Mouse (Mus musculus): Measurements from ENCODE around the gene Ppfibp2. TPM values are rescaled to one million over a fixed set of nuclear protein-coding genes. Genes with fewer than 3 reads are reported as not detected.
A peak's percentile ranks its signal among the peaks of the same experiment; 100 is the strongest.

Gene Ppfibp2
- total RNA-seq, 2 experiments from 2014 or later: 0.66 to 3.6 TPM

DNA sequence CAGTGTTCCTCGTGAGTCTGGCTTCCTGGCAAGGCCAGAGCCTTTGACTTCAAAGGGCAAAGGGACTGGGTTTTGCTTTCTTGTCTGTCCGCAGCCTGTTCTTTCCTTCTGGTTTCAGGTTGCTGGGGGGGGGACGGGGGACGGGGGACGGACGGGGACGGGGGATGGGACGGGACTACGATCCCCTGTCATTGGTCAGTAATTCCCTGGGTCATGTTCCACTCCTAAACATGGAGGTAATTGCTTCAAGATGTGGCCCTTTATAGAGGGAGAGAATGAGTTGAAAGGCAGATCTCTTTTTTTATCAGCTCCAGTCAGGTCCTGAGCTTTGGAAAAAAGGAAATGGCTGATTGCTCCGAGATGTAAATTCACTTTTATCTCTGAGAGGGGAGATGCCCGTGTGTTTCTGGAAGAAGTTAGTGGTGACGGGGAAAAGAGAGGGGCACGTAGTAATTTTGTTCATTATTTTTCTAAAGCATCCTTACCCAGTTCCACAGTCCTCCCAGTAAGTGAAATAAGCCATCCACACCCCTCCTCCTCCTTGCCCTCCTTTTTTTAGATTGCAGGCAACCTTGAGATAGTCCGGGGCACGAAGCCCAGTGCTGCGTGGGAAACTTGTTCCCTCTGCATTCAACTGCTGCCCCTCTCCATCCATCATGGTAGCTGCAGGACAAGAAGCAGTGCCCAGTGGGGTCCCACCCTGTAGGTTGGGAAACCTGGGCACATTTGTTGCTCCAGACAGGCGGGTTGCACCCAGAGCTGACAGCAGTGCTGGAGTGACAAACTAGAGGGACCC is 95.6 kb downstream of the Ppfibp2 start:
- ATAC-seq (replicated peaks; ENCODE audit: low FRiP score, low TSS enrichment, poor library complexity, severe bottlenecking): no peak; the same call in 1 of the 2 replicates

DNA sequence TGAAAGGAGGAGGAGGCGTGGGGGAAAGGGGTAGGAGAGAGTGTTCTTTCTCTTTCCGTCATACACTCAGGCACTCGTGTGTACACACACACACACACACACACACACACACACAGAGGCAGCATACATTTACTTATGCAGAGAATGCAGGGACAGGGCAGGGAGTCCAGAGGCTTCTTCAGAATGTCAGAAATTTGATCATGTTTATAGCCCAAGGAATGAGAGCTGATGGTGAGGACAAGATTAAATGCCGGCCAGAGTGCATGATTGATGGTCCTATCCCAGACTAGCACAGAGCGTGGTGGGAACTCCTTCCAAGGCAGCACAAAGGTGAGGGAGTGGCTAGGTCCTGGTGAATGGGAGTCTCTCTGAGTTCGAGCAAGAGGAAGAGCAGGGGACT is 96.5 kb downstream of the Ppfibp2 start:
- no peak for ATAC-seq (replicated peaks; ENCODE audit: low FRiP score, low TSS enrichment, poor library complexity, severe bottlenecking)

DNA sequence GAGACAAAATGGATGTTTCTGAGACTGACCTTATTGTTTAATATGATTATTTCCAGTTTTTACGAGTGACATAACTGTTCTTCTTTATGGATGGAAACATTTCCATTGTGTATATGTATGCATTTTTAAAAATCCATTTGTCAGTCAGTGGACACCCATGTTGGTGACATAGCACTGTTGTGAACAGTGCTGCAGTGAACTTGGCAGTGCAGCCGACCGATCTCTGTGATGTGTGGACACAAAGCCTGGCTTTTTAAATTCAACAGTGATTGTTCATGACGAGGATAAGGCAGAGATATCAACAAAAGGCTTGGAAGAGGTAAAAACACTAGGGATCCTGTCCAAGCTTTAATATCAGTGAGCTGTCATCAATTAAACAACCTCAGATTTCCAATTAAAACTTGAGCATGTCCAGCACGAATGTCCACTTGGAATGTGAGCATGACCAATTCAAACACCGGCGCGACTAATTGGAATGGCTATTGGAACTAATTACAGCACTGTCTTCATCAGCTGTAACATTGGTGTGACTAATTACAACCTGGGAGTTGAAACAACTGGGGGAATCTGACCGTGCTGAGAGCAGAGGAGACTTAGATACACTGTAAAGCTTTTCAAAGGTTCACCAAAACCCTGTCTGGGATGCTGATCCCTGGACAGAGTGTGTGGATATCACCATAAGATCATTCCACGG is 99.4 kb downstream of the Ppfibp2 start:
- no peak for ATAC-seq (replicated peaks; ENCODE audit: low FRiP score, low TSS enrichment, poor library complexity, severe bottlenecking)

DNA sequence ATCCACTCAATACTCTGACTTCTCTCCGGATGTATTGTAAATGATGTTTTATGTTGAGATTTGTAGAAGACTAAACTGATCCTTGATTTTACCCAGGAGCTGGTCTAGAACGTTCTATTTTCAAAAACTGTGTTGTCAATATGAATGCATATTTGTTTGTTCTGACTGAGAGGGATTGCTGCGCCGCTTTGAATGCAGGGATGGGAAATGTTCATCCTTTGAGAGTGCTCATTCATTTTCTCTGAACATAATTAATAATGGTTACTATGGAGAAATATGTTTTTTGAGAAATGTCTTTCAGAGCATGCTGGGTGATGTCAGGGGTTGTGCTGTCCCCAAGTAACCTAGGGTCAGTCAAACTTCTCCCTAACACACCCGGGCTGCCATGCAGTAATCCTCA is 102.1 kb downstream of the Ppfibp2 start:
- no peak for ATAC-seq (replicated peaks; ENCODE audit: low FRiP score, low TSS enrichment, poor library complexity, severe bottlenecking)

DNA sequence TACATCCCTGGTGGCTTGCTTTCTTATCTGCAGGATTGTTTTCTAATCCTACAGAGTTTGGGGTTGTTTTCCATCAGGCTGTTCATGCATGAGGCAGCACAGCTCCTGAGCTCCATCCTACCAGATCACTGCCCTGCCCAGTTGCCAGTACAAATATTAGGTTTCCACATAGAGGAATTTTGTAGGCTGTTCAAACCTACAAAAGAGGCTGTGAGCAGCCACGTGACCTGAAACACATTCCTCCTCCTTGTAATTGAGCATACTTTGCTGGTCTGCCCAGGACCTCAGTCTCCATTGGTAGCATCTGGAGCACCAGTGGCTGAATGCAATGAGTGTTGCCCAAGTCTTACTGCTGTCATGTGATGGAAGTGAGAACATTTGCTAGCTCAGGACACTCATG is 104.9 kb downstream of the Ppfibp2 start:
- ATAC-seq (replicated peaks; ENCODE audit: low FRiP score, low TSS enrichment, poor library complexity, severe bottlenecking): no peak

DNA sequence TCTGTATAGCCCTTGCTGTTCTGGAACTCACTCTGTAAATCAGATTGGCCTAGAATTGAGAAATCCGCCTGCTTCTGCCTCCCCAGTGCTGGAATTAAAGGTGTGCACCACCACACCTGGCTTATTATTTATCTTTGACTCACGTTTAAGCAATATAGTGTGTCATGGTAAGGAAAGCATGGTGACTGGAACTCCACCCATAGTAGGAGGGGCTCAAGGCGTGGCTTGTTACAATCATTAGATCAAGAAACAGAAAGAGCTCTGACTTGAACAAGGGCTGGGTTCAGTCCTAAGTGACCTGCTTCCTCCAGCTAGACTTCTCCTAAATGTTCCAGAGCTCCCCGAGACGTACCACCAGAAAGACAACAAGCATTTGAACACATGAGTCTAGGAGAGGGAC is 105.6 kb downstream of the Ppfibp2 start:
- ATAC-seq (replicated peaks; ENCODE audit: low FRiP score, low TSS enrichment, poor library complexity, severe bottlenecking): peak; percentile 69

DNA sequence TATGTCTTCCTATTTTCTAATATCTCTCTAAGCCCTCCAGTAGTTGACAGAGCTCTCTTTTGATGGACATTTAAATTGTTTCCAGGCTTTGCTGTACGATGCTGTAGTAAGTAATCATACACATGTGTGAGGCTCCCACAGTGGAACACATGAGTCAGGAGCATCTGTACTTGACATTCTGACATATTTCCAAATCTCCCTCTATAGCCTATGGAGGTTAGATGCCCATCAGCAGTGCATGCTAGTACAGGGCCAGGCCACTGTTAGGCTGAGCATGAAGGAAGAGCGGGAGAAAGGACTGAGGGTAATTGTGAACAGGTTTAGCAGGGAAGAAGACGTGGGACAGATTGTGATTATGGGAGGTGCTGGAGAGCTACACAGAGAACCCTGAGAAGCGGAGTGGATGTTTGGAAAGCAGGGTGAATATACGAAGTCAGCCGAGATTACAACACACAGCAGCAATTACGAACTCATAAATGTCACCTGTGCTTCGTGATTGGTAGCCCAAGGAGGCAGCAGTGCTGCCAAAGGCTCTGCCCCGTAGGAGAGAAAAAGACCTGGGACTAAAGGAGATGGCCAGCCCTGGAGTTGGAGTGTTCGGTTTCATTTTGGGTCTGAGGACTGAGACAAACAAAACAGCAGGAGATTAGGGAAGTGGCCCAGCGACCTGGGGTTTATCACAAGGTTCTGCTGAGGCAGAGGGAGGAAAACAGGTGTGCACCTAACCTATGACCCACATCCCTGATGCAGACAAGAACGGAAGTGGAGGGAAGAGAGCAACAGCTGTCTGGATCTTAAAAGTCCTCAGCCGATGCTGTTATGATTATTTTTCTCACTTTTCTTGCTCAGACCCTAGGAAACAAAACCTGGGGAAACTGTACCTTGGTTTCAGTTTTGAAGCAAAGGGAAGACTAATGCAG is 107.7 kb downstream of the Ppfibp2 start:
- ATAC-seq (replicated peaks; ENCODE audit: low FRiP score, low TSS enrichment, poor library complexity, severe bottlenecking): no peak

DNA sequence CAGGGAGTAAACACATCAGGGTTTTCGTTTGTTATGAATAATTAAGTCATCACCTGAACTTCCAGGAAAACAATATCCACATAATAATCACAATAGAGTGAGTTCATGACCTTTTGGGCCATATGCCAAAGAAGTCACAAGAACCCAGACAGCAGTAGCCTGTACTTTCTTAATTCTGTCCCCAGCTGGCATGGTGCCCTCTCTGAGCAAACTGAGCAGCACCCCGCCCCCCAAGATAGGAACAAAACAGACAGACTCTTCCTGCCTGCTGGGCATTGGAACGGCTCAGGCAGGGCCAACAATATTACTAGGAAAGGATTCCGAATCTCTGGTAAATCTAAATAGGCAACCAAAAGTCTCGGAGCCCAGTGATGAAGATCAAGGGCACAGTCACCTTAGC is 110.9 kb downstream of the Ppfibp2 start:
- no peak for ATAC-seq (replicated peaks; ENCODE audit: low FRiP score, low TSS enrichment, poor library complexity, severe bottlenecking)

DNA sequence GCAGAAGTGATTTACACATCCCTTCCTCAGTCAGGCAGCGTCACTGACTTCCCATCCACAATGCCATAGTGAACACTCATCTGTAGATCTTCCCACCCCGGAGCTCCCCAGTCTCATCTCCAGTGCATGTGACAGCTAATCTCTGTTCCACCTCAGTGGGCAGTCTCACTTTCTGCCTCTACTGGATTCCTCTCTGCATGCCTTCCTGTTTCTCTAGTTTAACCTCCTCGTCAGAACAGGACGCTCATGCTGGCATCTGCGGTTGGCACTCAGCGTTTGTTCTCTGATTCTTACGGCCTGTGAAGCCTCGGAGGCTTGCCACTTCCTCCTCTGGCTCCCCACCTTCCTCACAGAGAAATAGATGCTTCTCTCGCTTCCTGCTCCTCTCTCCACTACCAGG is 112.6 kb downstream of the Ppfibp2 start:
- no peak for ATAC-seq (replicated peaks; ENCODE audit: low FRiP score, low TSS enrichment, poor library complexity, severe bottlenecking)

DNA sequence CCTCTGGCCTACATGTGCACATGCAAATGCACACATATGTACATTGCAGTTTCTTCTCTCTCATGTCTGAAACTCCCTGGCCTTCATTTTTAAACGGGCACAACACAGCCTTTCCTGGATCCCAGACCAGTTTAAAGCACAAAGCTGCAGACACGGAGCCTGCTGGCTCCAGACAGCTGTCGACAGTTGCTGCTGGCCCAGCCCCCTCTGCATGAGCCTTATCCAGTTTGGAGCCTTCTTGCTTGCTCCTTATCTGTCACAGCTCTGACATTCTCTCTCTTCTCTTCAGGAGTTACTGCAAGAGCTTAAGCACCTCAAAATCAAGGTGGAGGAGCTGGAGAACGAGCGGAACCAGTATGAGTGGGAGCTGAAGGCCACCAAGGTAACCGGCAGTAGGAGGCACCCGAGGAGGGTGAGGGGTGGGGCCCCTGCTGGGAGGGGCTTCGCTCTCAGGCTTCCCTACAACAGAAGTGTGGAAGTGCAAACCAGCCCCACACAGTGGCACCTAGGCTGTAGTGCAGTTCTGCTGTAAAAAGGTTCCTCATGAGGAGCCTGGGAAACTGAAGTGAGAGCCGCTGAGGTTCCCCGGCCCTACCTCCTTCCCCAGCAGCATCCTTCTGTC is 113.6 kb downstream of the Ppfibp2 start:
- peak; percentile 97 for ATAC-seq (replicated peaks; ENCODE audit: low FRiP score, low TSS enrichment, poor library complexity, severe bottlenecking)

DNA sequence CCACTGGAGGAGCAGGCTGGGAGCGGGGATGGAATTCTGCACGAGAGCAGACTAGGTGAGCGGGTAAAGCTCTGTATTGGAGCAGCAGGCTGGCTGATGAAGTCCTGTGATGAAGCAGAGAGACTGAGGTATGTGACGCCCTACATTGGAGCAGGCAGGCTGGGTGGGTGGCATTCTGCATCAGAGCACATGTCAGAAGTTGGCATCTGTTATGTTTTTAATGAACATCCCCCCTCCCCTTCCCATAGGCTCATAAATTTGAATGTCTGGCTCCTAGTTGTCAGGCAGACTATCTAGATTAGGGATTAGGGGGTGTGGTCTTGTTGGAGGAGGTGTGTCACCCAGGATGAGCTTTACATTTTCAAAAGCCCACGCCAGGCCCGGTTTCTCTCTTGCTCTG is 117.7 kb downstream of the Ppfibp2 start:
- ATAC-seq (replicated peaks; ENCODE audit: low FRiP score, low TSS enrichment, poor library complexity, severe bottlenecking): no peak

DNA sequence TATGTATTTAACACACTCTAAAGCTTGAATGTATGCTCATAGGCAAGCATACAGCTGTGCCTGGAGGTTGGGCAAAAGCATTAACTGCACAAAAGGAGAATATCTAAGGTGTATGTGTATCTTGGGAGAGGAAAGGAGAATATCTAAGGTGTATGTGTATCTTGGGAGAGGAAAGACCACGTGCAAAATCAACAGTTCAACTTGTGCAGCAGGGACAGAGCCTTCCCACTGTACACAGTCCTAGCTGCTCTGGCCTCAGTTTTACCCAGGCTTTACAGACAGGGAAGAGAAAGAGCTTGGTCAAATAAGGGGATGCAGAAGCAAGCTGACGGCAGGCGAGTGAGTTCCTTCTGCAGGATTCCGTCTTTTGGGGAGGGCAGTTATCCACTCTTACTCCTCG is 119.1 kb downstream of the Ppfibp2 start:
- ATAC-seq (replicated peaks; ENCODE audit: low FRiP score, low TSS enrichment, poor library complexity, severe bottlenecking): no peak

DNA sequence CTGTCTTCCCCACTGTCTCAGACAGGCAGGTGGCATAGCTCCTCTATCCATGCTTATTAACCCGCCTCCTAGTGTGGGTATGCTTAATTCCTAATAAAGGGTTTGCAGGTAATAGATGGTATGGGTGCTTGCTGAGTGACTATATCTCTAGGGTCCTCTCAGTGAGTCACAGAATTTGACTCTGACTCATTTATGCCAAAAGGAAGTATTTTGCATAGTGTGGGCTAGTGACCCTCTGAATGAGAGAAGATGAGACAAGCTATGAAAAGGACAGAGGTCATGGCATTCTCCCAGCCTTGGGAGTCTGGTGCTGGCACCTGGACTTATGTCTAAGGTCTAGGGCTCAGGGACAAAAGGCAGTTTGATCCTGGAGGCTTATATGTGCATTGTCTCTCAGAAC is 125.8 kb downstream of the Ppfibp2 start:
- no peak for ATAC-seq (replicated peaks; ENCODE audit: low FRiP score, low TSS enrichment, poor library complexity, severe bottlenecking)

DNA sequence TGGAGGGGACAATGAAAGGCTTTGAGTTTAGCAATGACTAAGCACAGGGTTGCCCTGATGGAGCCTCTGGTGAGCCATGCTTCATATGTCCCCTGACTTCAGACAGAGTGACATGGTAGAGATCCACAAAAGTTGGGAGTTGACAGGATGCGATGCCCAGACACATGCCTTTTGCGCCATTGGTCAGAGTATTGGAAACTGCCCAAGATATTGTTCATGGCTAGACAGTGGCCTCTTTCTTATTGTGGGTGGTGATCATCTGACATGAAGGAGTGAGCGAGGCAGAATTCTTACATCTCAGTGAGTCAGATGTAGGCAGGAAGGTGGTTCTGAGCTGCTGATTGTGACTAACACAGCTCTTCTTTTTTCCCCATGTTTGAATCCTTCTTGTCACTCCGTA is 127.5 kb downstream of the Ppfibp2 start:
- no peak for ATAC-seq (replicated peaks; ENCODE audit: low FRiP score, low TSS enrichment, poor library complexity, severe bottlenecking)

DNA sequence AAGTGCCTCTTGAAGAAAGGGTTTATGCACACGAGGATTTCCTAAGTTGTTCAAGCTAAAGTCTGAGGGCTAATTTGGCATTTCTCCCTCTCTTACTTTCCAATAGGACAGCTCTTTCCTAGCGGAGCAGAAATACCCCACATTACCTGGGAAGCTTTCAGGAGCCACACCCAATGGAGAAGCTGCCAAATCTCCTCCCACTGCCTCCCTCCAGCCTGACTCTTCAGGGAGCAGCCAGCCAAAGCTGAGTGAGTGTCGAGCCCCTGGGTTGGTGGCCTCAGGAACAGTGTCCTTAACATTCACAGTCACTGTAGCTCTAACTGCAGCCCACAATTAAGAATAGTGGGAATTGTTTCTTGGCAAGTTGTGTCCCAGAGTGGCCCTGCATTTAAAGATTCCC is 132.5 kb downstream of the Ppfibp2 start:
- ATAC-seq (replicated peaks; ENCODE audit: low FRiP score, low TSS enrichment, poor library complexity, severe bottlenecking): no peak

DNA sequence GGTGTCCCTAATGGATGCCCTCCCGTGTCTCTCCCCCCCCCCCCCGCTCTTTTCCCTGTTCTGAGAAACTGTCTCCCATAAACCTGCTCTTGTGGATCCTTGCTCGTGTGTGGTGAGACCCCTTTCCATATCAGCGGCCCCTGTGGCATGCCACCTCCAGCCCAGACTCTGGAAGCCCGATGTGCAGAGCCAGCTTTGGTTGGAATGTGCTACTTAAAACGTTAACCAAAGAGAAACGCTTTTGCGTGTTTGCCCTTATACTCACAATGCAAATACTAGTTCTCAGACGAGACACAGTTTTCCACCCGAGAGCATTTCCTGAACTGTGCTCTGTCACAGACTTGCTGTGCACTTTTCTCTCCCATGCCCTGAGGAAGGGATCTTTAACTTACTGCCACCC is 135.6 kb downstream of the Ppfibp2 start:
- no peak for ATAC-seq (replicated peaks; ENCODE audit: low FRiP score, low TSS enrichment, poor library complexity, severe bottlenecking)

DNA sequence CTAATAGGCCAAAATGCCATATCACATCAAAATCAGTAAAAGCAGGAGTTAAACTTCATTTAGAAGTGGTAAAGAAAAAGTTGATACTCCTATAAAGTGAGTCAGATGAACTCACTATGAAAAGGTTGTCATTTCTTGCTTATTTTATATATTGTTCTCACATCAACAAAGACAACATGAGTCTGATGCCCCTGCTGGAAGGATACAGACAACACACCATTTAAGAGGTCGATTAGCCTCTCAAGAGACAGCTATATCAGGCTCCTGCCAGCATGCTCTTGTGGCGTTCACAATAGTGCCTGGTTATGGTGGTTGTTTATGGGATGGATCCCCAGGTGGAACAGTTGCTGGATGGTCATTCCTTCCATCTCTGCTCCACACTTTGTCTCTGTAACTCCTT is 138.2 kb downstream of the Ppfibp2 start:
- ATAC-seq (replicated peaks; ENCODE audit: low FRiP score, low TSS enrichment, poor library complexity, severe bottlenecking): peak; percentile 77; the same call in 1 of the 2 replicates

DNA sequence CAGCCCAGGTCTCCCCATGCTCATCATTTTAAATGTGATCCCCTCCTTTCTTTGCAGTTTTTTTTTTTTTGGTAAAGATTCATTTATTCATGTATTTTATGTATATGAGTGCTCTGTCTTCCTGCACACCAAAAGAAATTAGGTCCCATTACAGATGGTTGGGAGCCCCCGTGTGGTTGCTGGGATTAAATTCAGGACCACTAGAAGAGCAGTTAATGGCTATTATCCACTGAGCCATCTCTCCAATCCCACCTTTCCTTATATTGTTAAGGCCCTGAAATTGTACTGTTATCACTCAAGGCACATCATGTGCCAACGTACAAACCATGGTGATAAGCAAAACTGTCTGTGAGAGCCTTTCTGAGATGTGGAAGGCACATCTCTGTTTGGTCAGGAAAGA is 143.7 kb downstream of the Ppfibp2 start:
- ATAC-seq (replicated peaks; ENCODE audit: low FRiP score, low TSS enrichment, poor library complexity, severe bottlenecking): peak; percentile 59; the same call in 1 of the 2 replicates

DNA sequence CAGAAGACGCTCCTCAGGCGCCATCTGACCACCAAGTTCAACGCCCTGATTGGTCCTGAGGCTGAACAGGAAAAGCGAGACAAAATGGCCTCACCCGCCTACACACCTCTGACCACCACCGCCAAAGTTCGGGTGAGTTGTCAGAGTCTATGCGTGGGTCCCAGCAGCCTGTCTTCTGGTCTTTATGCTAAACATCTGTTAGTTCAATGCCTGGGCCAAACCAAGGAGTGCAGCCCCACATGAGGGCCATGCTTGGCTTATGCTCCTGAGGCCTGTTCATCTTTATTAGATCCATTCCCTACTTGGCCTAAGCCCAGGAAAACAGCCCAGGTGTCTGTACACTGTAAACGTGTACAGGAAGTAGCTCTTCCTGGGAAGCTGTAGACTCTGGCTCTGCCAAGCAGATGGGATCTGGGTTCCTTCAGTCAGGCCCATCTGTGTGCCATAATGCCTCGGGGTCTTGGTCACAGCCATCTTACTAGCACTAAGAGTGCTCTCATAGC is 148.0 kb downstream of the Ppfibp2 start:
- ATAC-seq (replicated peaks; ENCODE audit: low FRiP score, low TSS enrichment, poor library complexity, severe bottlenecking): no peak
